Mouse (Mus musculus): Measurements from ENCODE around the gene Reg3d.
"Not testable (repeated sequence)": the region's sequence is repeated elsewhere in the genome, so short reads cannot be mapped to it uniquely, and the experiment has no call there.

The Reg3d gene

DNA sequence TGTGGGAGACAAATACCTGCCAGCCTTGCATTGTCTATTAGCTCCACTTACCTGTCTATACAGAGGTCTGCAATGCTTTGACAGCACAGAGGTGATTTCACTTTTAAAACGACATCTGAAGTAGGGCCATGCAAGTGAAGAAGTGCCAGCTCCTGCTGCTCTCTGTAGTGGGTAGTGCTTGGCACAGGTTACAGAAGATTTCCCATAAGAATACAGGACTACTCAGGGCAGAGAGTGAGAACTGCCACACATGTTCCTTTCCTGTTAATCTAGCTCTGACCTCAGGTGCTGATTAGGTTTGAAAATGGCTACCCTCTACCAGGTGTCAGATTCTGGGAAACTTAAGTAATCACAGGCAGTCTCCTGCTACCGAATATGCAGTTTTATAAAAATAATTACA is at the start of gene Reg3d:
Reg3d (minus strand) TSS at position 101 of the 400 bp plus-strand sequence.
- no peak for DNase-seq (ENCODE audit: low read depth, low spot score)

DNA sequence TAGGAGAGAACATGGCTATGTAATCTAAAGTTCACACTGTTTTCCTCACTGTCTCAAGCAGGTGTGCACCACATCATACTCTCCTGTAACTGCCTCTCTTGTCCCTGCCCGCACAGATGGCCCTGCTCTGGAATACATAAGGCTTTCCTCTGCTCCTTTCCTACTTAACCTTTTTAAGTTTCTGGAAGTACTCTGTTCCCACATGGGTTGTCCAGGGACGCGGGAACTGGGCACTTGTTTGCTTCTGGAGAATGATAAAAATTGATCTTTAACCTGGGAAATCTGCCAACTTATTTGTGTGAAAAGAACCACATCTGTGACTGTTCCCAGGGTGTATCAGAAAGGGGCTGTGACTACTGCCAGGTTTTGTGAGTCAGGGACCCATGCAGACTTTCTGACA is 46.8 kb upstream of the Reg3d start:
- no peak for DNase-seq (ENCODE audit: low read depth, low spot score)

DNA sequence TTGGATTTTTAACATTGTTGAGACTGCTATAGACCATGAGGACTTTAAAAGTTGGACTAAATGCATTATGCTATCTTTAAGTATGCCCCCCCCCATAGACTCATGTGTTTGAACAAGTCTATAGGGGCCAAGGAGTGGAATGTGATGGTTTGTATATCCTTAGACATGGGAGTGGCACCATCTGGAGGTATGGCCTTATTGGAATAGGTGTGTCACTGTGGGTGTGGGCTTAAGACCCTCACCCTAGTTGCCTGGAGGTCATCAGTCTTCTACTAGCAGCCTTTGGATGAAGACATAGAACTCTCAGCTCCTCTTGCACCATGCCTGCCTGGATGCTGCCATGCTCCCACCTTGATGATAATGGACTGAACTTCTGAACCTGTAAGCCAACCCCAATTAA is 43.7 kb upstream of the Reg3d start, which contains the start of gene Reg1:
Reg1 (plus strand) TSS at position 301 of the 400 bp plus-strand sequence.
- not testable (repeated sequence) for DNase-seq (ENCODE audit: low read depth, low spot score)

DNA sequence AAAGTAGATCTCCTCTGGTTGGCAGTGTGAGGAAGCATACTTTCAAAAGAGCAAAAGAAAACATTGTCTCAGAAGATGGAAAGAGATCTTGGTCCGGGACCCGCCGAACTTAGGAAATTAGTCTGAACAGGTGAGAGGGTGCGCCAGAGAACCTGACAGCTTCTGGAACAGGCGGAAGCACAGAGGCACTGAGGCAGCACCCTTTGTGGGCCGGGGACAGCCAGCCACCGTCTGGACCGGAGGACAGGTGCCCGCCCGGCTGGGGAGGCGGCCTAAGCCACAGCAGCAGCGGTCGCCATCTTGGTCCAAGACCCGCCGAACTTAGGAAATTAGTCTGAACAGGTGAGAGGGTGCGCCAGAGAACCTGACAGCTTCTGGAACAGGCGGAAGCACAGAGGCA is 16.7 kb upstream of the Reg3d start, which contains the start of gene Reg2:
Reg2 (plus strand) TSS at position 301 of the 400 bp plus-strand sequence.
- not testable (repeated sequence) for DNase-seq (ENCODE audit: low read depth, low spot score)

DNA sequence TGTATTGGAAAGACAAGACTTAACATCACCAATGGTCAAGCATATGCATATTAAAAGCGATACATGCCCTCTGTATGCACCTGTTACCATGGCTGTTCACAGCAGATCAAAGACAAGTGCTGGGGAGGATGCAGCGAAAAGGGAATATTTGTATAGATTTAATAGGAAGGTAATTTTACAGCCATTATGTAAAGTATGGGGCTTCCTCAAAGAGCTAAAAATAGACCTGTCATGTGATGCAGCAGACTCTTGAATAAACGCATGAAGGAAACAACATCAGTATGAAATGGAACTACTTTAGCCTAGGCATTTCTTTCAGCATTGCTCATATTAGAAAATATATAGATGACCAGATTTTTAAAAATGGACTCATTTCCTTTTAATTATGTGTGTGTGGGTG is 6.9 kb upstream of the Reg3d start:
- no peak for DNase-seq (ENCODE audit: low read depth, low spot score)

DNA sequence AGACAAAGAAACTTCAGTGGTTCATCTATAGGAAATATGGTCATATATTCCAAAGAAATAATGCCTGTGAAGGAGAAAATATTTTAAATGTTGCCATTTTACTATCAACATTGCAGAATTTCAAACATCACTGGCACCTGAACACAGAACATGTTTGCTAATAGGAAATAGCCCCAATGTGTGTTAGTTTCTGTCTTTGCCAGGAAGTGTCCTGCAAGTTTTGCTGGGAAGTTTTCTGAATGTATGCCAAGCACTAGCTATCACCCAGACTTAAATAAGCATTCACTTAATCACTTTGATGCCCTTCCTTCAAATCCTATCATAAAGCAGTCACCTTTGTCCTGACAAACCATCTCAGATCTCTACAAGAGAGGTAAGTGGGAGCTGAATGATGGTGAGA is 1.7 kb upstream of the Reg3d start, which contains the start of gene Reg3a:
Reg3a (plus strand) TSS at position 301 of the 400 bp plus-strand sequence.
- no peak for DNase-seq (ENCODE audit: low read depth, low spot score)

DNA sequence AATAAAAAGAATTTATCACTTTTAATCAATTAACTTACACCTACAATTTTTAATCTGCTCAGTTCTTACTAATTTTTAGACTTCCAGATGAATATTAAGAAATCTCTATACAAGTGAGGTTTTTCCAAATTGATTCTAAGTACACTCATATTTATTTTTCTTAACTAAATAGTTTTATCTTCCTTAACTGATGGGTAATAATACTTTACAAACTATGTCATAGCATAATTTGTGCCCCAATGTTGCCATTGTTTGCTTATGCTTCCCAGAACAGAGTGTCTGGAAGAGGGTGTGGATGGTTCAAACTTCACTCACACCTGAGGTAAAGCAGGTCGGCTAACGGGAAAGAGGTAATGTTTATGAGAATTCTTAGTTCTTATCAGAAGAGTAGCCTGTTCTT is 8.3 kb downstream of the Reg3d start, which contains the start of gene Reg3b:
Reg3b (plus strand) TSS at position 301 of the 400 bp plus-strand sequence.
- no peak for DNase-seq (ENCODE audit: low read depth, low spot score)

DNA sequence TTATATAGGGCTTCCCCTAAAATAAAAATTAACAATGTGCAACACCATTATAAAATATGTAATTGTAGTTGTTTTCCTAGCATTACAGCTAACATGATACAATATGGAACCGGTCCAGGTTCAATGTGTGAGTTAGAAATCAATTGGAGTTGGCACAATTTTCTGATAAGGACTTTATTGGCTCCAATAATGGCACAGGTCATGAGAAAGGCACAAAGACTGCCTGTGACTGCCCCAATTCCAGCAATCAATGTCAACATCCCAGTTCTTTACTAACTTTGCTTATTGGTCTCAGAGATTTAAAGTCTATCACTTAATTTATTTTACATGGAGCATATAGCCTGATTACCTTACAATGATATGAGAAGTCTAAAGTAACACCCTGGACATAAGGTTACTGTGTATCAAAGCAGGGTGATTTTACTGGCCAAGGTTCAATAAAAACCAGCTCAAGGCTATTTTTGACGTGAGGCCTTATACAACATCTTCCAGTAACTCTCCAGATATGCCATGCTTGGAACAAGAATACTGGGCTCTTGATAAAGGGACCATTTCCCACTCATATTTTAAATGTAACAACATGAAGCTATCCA is 16.6 kb downstream of the Reg3d start:
- DNase-seq (ENCODE audit: low read depth, low spot score) = no peak

DNA sequence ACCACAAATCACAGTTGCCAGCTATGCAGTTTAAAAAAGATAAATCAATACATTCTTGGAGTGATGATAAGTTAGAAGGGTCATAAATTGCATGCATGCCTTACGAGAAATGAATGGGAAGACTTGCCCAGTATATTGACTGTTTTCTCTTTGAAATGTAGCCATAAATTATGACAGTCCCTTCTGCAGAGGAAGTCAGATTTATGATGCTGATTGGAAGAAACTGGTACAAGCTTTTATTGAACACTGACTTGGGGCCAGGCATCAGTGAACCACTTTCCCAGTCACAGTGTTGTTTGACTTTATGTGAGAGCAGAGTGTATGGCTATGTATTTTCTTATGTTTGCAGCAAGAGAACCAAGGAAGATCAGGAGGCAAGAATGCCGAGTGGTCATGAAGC is 37.0 kb downstream of the Reg3d start:
- DNase-seq (ENCODE audit: low read depth, low spot score) = no peak

DNA sequence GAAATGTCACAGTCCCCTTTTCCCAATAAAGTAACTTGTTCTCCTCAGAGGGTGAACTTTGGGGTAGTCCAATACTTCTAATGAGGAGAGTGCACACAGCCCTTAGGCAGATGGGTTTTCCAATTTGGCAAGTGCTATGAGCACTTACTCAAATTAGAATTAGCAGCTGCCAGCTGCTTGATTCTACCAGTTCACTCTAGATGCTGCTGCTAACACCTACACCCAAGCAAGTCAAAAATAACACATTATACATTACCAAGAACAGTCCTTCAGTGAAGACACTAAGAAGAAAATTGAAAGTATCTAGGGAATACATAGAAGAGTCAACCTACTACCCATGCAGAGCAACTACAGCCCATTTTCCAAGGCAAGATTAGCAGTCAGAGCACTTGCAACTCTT is 38.4 kb downstream of the Reg3d start:
- no peak for DNase-seq (ENCODE audit: low read depth, low spot score)

DNA sequence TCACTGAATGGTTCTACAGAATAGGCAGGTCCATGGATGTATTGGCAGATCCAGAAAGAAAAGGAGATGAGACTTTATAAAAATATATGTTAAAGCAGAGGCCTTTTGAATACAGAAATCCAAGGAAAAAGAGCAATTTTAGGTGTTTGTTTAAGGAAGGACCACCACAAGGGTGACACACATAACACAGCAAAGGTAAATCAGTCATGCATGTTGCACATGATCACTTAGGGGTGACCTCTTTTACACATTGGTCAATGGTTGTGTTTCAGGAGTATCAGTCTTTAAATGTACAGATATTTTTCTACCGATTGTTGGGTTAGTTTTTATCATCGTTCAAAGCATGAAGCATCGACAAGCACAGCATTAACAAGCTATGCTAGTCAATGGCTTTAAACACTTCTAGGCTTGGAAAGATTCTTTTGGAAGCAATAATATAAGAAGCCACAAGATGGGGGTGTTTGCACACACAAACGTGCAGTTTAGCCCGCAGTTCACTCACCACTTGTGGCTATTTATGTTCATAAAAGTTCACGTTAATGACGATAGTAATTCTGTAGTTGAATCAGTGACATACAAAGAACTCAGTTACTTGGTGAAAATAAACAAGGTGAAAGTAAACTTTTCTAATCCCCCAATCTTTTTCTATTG is 46.6 kb downstream of the Reg3d start:
- peak; percentile 33 for DNase-seq (ENCODE audit: low read depth, low spot score)

DNA sequence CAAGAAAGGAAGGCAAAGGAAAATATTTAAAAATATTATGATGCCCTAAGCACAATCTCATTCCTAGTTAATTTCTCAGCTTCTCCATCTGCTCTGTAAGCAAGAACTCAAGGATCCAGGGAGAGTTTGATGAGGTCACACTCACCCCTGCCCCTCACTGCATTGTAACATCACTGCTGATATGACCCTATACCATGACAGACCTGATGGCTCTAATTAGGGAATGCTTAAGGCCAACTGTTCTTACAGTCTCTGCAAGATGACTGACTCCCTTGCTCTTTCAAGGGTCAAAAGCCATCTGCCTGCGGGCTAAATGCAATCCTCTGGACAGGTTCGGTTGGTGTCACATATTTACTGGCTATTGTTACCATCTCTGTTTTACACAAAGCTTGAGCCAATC is 49.5 kb downstream of the Reg3d start:
- DNase-seq (ENCODE audit: low read depth, low spot score) = no peak

DNA sequence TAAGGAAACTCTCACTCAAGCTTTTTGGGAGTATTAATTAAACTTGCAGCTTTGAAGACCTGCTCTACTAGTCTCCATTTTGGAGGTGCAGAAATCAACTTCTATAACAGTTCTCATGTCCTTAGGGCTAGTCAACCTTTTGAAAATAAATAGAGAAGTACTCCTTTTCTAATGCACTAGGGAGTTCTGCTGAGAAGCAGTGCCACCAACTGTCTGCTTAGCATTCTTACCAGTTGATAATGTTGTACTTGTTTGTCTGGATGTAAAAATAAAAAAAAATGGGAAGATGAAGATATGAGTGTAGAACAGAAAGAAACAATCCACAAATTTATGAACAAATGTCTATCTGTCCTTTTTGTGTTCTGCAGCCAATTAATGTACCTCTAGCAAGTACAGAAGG is 50.9 kb downstream of the Reg3d start:
- DNase-seq (ENCODE audit: low read depth, low spot score) = no peak
